Mouse (Mus musculus): ENCODE measurements at regions not wholly inside any gene's neighbourhood (a gene's known extent, or its start where the extent isn't known, plus 50 kb on each side); places are given as distances from the start of the nearest gene placed in this dataset.

DNA sequence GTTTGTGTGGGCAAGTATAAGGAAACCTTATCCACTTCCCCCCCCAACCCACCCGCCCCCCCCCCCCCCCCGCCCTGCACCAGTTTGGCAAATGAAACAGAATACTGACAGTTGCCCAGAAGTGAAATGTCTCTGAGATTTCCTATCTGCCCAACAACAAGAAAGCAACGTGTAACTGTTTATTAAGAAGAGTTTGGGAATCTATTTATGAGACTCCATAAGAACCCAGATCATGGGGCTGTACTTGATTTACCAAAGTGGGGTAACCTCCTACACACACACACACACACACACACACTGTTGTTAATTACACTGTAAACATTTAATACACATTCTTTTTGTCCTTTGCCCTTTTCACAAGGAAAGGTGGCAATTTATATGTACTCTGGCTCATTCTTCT lies 165.6 kb upstream of the Tmem161b start:
- no peaks in the 10 kb centered on the region for H3K27me3 ChIP-seq (ENCODE audit: control insufficient read depth in 1 of 2, insufficient read depth in 2 of 2, low read length in 2 of 2)
- H3K9ac ChIP-seq (ENCODE audit: control insufficient read depth, low read depth, low read length, poor library complexity, severe bottlenecking), result no peak overlapping the region
- H3K4me3 ChIP-seq (ENCODE audit: control insufficient read depth in 1 of 2, insufficient read depth in 1 of 2, low read depth in 2 of 2, low read length in 2 of 2), result no peak overlapping the region
- DNase-seq (ENCODE audit: low read depth, low spot score), result no peak
- H3K9me3 ChIP-seq (replicated peaks; ENCODE audit: insufficient read depth, low read length), result no peaks in the 10 kb centered on the region
- no peak for TF ChIP-seq TCF12 (IDR thresholded peaks at IDR 0.05; ENCODE audit: low read depth, low read length)
- TF ChIP-seq EP300 (IDR thresholded peaks at IDR 0.05; ENCODE audit: low read depth in 1 of 2, low read length in 2 of 2), result no peak
- TF ChIP-seq JUND (IDR thresholded peaks at IDR 0.05; ENCODE audit: low read depth, low read length), result no peak
- no peak for TF ChIP-seq POLR2AphosphoS2 (IDR thresholded peaks at IDR 0.05; ENCODE audit: low read length)
- TF ChIP-seq USF1 (IDR thresholded peaks at IDR 0.05; ENCODE audit: low read depth, low read length), result no peak
- TF ChIP-seq TAL1 (IDR thresholded peaks at IDR 0.05; ENCODE audit: low read length), result no peak
- no peak for TF ChIP-seq NRF1 (IDR thresholded peaks at IDR 0.05; ENCODE audit: insufficient read depth, low read depth, low read length, poor library complexity, severe bottlenecking)
- TF ChIP-seq MAX (IDR thresholded peaks at IDR 0.05; ENCODE audit: low read length), result no peak
- no peak for TF ChIP-seq ZMIZ1 (IDR thresholded peaks at IDR 0.05; ENCODE audit: low read depth, low read length)
- TF ChIP-seq ETS1 (IDR thresholded peaks at IDR 0.05; ENCODE audit: low read depth, low read length), result no peak
- TF ChIP-seq ZNF384 (IDR thresholded peaks at IDR 0.05; ENCODE audit: low read depth, low read length), result no peak
- no peak for TF ChIP-seq ZKSCAN1 (IDR thresholded peaks at IDR 0.05; ENCODE audit: low read depth, low read length)
- TF ChIP-seq SIN3A (IDR thresholded peaks at IDR 0.05; ENCODE audit: low read length), result no peak
- TF ChIP-seq E2F4 (IDR thresholded peaks at IDR 0.05; ENCODE audit: borderline replicate concordance, low read depth, low read length), result no peak
- H3K79me2 ChIP-seq (ENCODE audit: control insufficient read depth, insufficient read depth, low read length, poor library complexity), result no peaks in the 10 kb centered on the region
- no peaks in the 10 kb centered on the region for H3K36me3 ChIP-seq (ENCODE audit: control insufficient read depth in 1 of 2, insufficient read depth in 2 of 2, low read length in 2 of 2)
- no peak overlapping the region for H3K27ac ChIP-seq (ENCODE audit: control insufficient read depth, low read depth, low read length)
- no peaks in the 10 kb centered on the region for H3K4me1 ChIP-seq (ENCODE audit: control insufficient read depth in 1 of 2, insufficient read depth in 2 of 2, low read length in 2 of 2)

DNA sequence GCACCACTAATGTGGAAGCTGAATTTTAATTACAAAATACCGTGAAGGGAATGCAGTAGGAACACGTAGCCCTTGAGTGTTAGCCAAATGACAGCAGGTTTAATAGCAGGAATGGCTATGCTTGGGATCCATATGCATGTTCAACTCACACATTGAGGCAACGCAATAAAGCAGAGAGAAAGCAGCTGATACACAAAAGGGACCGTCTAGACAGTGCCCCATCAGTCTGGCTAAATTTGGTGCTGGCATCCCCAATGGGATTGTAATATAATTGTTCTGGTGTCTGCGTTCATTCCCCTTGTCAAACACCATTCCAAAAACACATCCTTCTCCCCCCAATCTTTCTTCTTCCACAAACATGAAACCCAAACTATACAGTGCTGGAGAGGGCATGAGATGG lies 165.1 kb upstream of the Tmem161b start:
- TF ChIP-seq RCOR1 (IDR thresholded peaks at IDR 0.05; ENCODE audit: low read depth, low read length), result no peak
- TF ChIP-seq GABPA (IDR thresholded peaks at IDR 0.05; ENCODE audit: low read depth, low read length), result no peak
- no peak for TF ChIP-seq ZC3H11A (IDR thresholded peaks at IDR 0.05; ENCODE audit: low read depth, low read length)
- no peak for TF ChIP-seq E2F4 (IDR thresholded peaks at IDR 0.05; ENCODE audit: borderline replicate concordance, low read depth, low read length)
- TF ChIP-seq MAX (IDR thresholded peaks at IDR 0.05; ENCODE audit: low read length), result no peak
- TF ChIP-seq CTCF (IDR thresholded peaks at IDR 0.05 in 2 of 3, conservative IDR thresholded peaks at IDR 0.05 in 1 of 3; ENCODE audit: control insufficient read depth in 1 of 3, insufficient read depth in 1 of 3, low read depth in 2 of 3, low read length in 3 of 3, poor library complexity in 1 of 3, severe bottlenecking in 1 of 3), result no peak
- TF ChIP-seq KAT2A (conservative IDR thresholded peaks at IDR 0.05; ENCODE audit: low read depth, low read length), result no peak
- no peak for TF ChIP-seq NRF1 (IDR thresholded peaks at IDR 0.05; ENCODE audit: insufficient read depth, low read depth, low read length, poor library complexity, severe bottlenecking)
- no peak for TF ChIP-seq HCFC1 (IDR thresholded peaks at IDR 0.05; ENCODE audit: low read depth, low read length)
- no peak for TF ChIP-seq RAD21 (IDR thresholded peaks at IDR 0.05; ENCODE audit: low read depth, low read length)
- TF ChIP-seq MAZ (IDR thresholded peaks at IDR 0.05; ENCODE audit: low read depth, low read length), result no peak
- no peak for TF ChIP-seq MXI1 (IDR thresholded peaks at IDR 0.05; ENCODE audit: low read depth, low read length)
- TF ChIP-seq SIN3A (IDR thresholded peaks at IDR 0.05; ENCODE audit: low read length), result no peak
- no peak for TF ChIP-seq JUND (IDR thresholded peaks at IDR 0.05; ENCODE audit: low read depth, low read length)
- TF ChIP-seq POLR2AphosphoS5 (IDR thresholded peaks at IDR 0.05; ENCODE audit: borderline replicate concordance, low read depth, low read length), result no peak
- TF ChIP-seq MYC (IDR thresholded peaks at IDR 0.05; ENCODE audit: low read depth, low read length), result no peak
- TF ChIP-seq CHD2 (IDR thresholded peaks at IDR 0.05; ENCODE audit: low read length), result no peak
- DNase-seq (ENCODE audit: low read depth, low spot score), result no peak
- no peaks in the 10 kb centered on the region for H3K36me3 ChIP-seq (ENCODE audit: control insufficient read depth in 1 of 2, insufficient read depth in 2 of 2, low read length in 2 of 2)
- H3K9me3 ChIP-seq (replicated peaks; ENCODE audit: insufficient read depth, low read length), result no peaks in the 10 kb centered on the region
- no peak overlapping the region for H3K9ac ChIP-seq (ENCODE audit: control insufficient read depth, low read depth, low read length, poor library complexity, severe bottlenecking)
- no peaks in the 10 kb centered on the region for H3K4me1 ChIP-seq (ENCODE audit: control insufficient read depth in 1 of 2, insufficient read depth in 2 of 2, low read length in 2 of 2)
- H3K27ac ChIP-seq (ENCODE audit: control insufficient read depth, low read depth, low read length), result no peak overlapping the region
- no peaks in the 10 kb centered on the region for H3K79me2 ChIP-seq (ENCODE audit: control insufficient read depth, insufficient read depth, low read length, poor library complexity)
- no peaks in the 10 kb centered on the region for H3K27me3 ChIP-seq (ENCODE audit: control insufficient read depth in 1 of 2, insufficient read depth in 2 of 2, low read length in 2 of 2)
- no peak overlapping the region for H3K4me3 ChIP-seq (ENCODE audit: control insufficient read depth in 1 of 2, insufficient read depth in 1 of 2, low read depth in 2 of 2, low read length in 2 of 2)
